Mouse (Mus musculus): ENCODE data around the gene Proser3. TPM values are rescaled to one million over a fixed set of nuclear protein-coding genes. Genes with fewer than 3 reads are reported as not detected.

Gene Proser3
- polyA plus RNA-seq, 1 experiment from 2014 or later, result 15.7 TPM

- Histone ChIP-seq H3K27ac (ENCODE audit: low read depth) (no peak overlapping the region), H3K36me3 (ENCODE audit: control insufficient read depth, insufficient read depth, low read length) (peaks cover 29% of the 10 kb centered on the region), H3K9me3 (ENCODE audit: control insufficient read depth, low read length) (no peaks in the 10 kb centered on the region), H3K4me2 (ENCODE audit: low read length) (no peak overlapping the region), H3K27me3 (replicated peaks; ENCODE audit: control insufficient read depth, insufficient read depth, low read length) (no peaks in the 10 kb centered on the region), H3K4me3 (ENCODE audit: low read depth, low read length) (no peak overlapping the region), H3K9ac (ENCODE audit: low read length) (no peak overlapping the region), H3K4me1 (replicated peaks; ENCODE audit: control insufficient read depth, insufficient read depth, low read length) (peaks cover 16% of the 10 kb centered on the region)
- DNase-seq (ENCODE audit: low spot score) (no peak), ATAC-seq (replicated peaks; ENCODE audit: low FRiP score, low TSS enrichment, low read depth) (no peak)
- WGBS, result 93% methylated on average over 18 of the region's 18 CpGs
Measured at GRCm38 (mm10) chr7:30556894-30557536, 4.9 kb upstream of the Proser3 start.

GRCm38 (mm10) chr7:30553810-30554584, 1.9 kb upstream of the Proser3 start:
- Histone ChIP-seq H3K9me3 (ENCODE audit: control insufficient read depth, low read length) (no peaks in the 10 kb centered on the region), H3K27ac (ENCODE audit: low read depth) (peak overlapping the region; percentile 96; the same call in 1 of the 2 replicates), H3K36me3 (ENCODE audit: control insufficient read depth, insufficient read depth, low read length) (peaks cover 29% of the 10 kb centered on the region), H3K4me1 (replicated peaks; ENCODE audit: control insufficient read depth, insufficient read depth, low read length) (peaks cover 15% of the 10 kb centered on the region), H3K4me3 (ENCODE audit: low read depth, low read length) (peak overlapping the region; percentile 78; the same call in 1 of the 2 replicates), H3K4me2 (ENCODE audit: low read length) (peak overlapping the region; percentile 86), H3K27me3 (replicated peaks; ENCODE audit: control insufficient read depth, insufficient read depth, low read length) (no peaks in the 10 kb centered on the region), H3K9ac (ENCODE audit: low read length) (peak overlapping the region; percentile 69; the same call in 1 of the 2 replicates)
- DNase-seq (ENCODE audit: low spot score) (no peak), ATAC-seq (replicated peaks; ENCODE audit: low FRiP score, low TSS enrichment, low read depth) (no peak)
- WGBS, result 83% methylated on average over 22 of the region's 22 CpGs

- ATAC-seq (replicated peaks; ENCODE audit: low FRiP score, low TSS enrichment, low read depth) (no peak), DNase-seq (ENCODE audit: low spot score) (peak; percentile 64)
- no peaks in the 10 kb centered on the region for H3K27me3 ChIP-seq (replicated peaks; ENCODE audit: control insufficient read depth, insufficient read depth, low read length)
- peaks cover 8% of the 10 kb centered on the region for H3K4me1 ChIP-seq (replicated peaks; ENCODE audit: control insufficient read depth, insufficient read depth, low read length)
- H3K4me3 ChIP-seq (ENCODE audit: low read depth, low read length), result peak overlapping the region; percentile 78
- peaks cover 32% of the 10 kb centered on the region for H3K36me3 ChIP-seq (ENCODE audit: control insufficient read depth, insufficient read depth, low read length)
- H3K9ac ChIP-seq (ENCODE audit: low read length), result peak overlapping the region; percentile 69
- no peaks in the 10 kb centered on the region for H3K9me3 ChIP-seq (ENCODE audit: control insufficient read depth, low read length)
- peak overlapping the region; percentile 86 for H3K4me2 ChIP-seq (ENCODE audit: low read length)
- peak overlapping the region; percentile 96; the same call in 1 of the 2 replicates for H3K27ac ChIP-seq (ENCODE audit: low read depth)
- 4% methylated on average over 23 of the region's 23 CpGs for WGBS
Measured at GRCm38 (mm10) chr7:30553021-30553589, 1.0 kb upstream of the Proser3 start.

- Histone ChIP-seq H3K27me3 (replicated peaks; ENCODE audit: control insufficient read depth, insufficient read depth, low read length) (no peaks in the 10 kb centered on the region), H3K27ac (ENCODE audit: low read depth) (peak overlapping the region; percentile 96), H3K36me3 (ENCODE audit: control insufficient read depth, insufficient read depth, low read length) (peaks cover 32% of the 10 kb centered on the region), H3K4me3 (ENCODE audit: low read depth, low read length) (peak overlapping the region; percentile 78), H3K4me1 (replicated peaks; ENCODE audit: control insufficient read depth, insufficient read depth, low read length) (peaks cover 8% of the 10 kb centered on the region), H3K4me2 (ENCODE audit: low read length) (peak overlapping the region; percentile 86), H3K9ac (ENCODE audit: low read length) (peak overlapping the region; percentile 69), H3K9me3 (ENCODE audit: control insufficient read depth, low read length) (no peaks in the 10 kb centered on the region)
- DNase-seq (ENCODE audit: low spot score) (no peak), ATAC-seq (replicated peaks; ENCODE audit: low FRiP score, low TSS enrichment, low read depth) (peak; percentile 68)
- 3% methylated on average over 10 of the region's 10 CpGs for WGBS
Measured at GRCm38 (mm10) chr7:30551445-30552101, 526 bp downstream of the Proser3 start.

DNA sequence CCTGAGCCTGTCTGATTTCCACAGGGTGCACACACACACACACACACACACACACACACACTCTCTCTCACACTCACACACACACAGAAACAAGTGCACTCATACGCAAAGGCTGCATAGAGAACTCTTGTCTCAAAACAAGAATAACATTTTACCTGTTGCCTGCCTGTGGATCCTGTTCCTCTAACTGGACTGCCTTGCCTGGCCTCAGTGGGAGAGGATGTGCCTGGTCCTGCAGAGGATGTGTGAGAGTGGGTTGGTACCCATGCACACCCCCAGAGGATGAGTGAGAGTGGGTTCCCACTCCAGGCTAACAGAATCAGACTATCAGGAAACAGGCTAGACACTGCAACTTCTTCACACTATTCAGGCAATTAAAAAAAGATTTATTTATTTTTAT, 1.5 kb downstream of the Proser3 start:
- Histone ChIP-seq H3K36me3 (ENCODE audit: control insufficient read depth, insufficient read depth, low read length) (peaks cover 34% of the 10 kb centered on the region), H3K4me3 (ENCODE audit: low read depth, low read length) (no peak overlapping the region), H3K27me3 (replicated peaks; ENCODE audit: control insufficient read depth, insufficient read depth, low read length) (no peaks in the 10 kb centered on the region), H3K4me2 (ENCODE audit: low read length) (no peak overlapping the region), H3K27ac (ENCODE audit: low read depth) (no peak overlapping the region), H3K4me1 (replicated peaks; ENCODE audit: control insufficient read depth, insufficient read depth, low read length) (peaks cover 8% of the 10 kb centered on the region), H3K9ac (ENCODE audit: low read length) (no peak overlapping the region), H3K9me3 (ENCODE audit: control insufficient read depth, low read length) (no peaks in the 10 kb centered on the region)
- 96% methylated on average over 1 of the region's 1 CpGs for WGBS
- ATAC-seq (replicated peaks; ENCODE audit: low FRiP score, low TSS enrichment, low read depth), result no peak
- DNase-seq (ENCODE audit: low spot score), result no peak

DNA sequence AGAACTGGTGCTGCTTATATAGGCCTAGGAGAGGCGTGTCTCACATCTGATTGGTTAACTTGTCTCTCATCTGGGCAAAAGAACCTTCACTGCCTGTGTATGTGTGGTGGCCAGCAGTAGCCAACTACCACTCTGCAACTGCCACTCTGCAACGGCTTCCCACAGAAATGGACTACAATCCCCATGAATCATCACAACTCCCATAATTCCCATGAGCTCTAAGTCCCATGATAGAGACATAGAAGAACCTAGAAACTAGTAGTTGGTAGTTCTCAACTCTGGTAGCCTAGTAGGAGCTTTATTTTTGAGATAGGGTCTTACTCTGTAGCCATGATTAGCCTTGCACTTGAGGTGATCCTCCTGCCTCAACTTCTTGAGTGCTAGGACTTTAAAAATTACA, 2.2 kb downstream of the Proser3 start:
- no peak overlapping the region for H3K4me2 ChIP-seq (ENCODE audit: low read length)
- no peak overlapping the region for H3K4me3 ChIP-seq (ENCODE audit: low read depth, low read length)
- H3K27me3 ChIP-seq (replicated peaks; ENCODE audit: control insufficient read depth, insufficient read depth, low read length), result no peaks in the 10 kb centered on the region
- no peaks in the 10 kb centered on the region for H3K9me3 ChIP-seq (ENCODE audit: control insufficient read depth, low read length)
- no peak overlapping the region for H3K9ac ChIP-seq (ENCODE audit: low read length)
- no peak for DNase-seq (ENCODE audit: low spot score)
- peaks cover 8% of the 10 kb centered on the region for H3K4me1 ChIP-seq (replicated peaks; ENCODE audit: control insufficient read depth, insufficient read depth, low read length)
- no peak for ATAC-seq (replicated peaks; ENCODE audit: low FRiP score, low TSS enrichment, low read depth)
- WGBS, result 92% methylated on average over 2 of the region's 2 CpGs
- H3K27ac ChIP-seq (ENCODE audit: low read depth), result no peak overlapping the region
- peaks cover 32% of the 10 kb centered on the region for H3K36me3 ChIP-seq (ENCODE audit: control insufficient read depth, insufficient read depth, low read length)

DNA sequence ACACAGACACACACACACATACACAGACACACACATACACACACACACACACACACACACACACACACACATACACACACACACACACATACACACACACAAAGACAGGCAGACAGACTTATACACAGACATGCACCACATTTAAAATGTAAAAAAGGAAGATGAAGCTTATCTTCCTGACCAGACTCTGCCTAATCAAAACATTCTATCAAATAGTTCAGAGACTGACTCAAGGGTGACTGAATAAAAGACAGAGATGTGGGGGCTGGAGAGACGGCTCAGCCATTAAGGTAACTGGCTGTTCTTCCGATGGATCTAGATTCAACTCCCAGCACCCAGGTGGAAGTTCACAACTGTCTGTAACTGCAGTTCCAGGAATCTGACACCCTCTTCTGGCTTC, 7.8 kb downstream of the Proser3 start:
- no peaks in the 10 kb centered on the region for H3K9me3 ChIP-seq (ENCODE audit: control insufficient read depth, low read length)
- H3K4me2 ChIP-seq (ENCODE audit: low read length), result no peak overlapping the region
- no peak overlapping the region for H3K9ac ChIP-seq (ENCODE audit: low read length)
- DNase-seq (ENCODE audit: low spot score) (no peak), ATAC-seq (replicated peaks; ENCODE audit: low FRiP score, low TSS enrichment, low read depth) (no peak)
- H3K36me3 ChIP-seq (ENCODE audit: control insufficient read depth, insufficient read depth, low read length), result peaks cover 65% of the 10 kb centered on the region
- H3K27me3 ChIP-seq (replicated peaks; ENCODE audit: control insufficient read depth, insufficient read depth, low read length), result no peaks in the 10 kb centered on the region
- H3K27ac ChIP-seq (ENCODE audit: low read depth), result no peak overlapping the region
- no peak overlapping the region for H3K4me3 ChIP-seq (ENCODE audit: low read depth, low read length)
- WGBS, result 94% methylated on average over 2 of the region's 2 CpGs
- H3K4me1 ChIP-seq (replicated peaks; ENCODE audit: control insufficient read depth, insufficient read depth, low read length), result no peaks in the 10 kb centered on the region

GRCm38 (mm10) chr7:30540572-30540971, 11.5 kb downstream of the Proser3 start:
- H3K36me3 ChIP-seq (ENCODE audit: control insufficient read depth, insufficient read depth, low read length), result peaks cover 49% of the 10 kb centered on the region
- ATAC-seq (replicated peaks; ENCODE audit: low FRiP score, low TSS enrichment, low read depth), result no peak
- WGBS, result 92% methylated on average over 7 of the region's 7 CpGs

More at GRCm38 (mm10) chr7:30540572-30540971, 11.5 kb downstream of the Proser3 start:
- Histone ChIP-seq H3K27me3 (replicated peaks; ENCODE audit: control insufficient read depth, insufficient read depth, low read length) (no peaks in the 10 kb centered on the region), H3K9me3 (ENCODE audit: control insufficient read depth, low read length) (no peaks in the 10 kb centered on the region), H3K4me3 (ENCODE audit: low read depth, low read length) (no peak overlapping the region), H3K4me2 (ENCODE audit: low read length) (no peak overlapping the region), H3K4me1 (replicated peaks; ENCODE audit: control insufficient read depth, insufficient read depth, low read length) (0 out of 2 replicates have a peak, but pooled peaks cover under 1% of the 10 kb centered on the region), H3K27ac (ENCODE audit: low read depth) (no peak overlapping the region), H3K9ac (ENCODE audit: low read length) (no peak overlapping the region)
- DNase-seq (ENCODE audit: low spot score), result no peak
